In genomic region chr16:10398755-10399154, GRCm38 (mm10) we compare ENCODE assay signal across 20 mouse cellular contexts. TPM values are rescaled to one million over a fixed set of nuclear protein-coding genes. Genes with fewer than 3 reads are reported as not detected.
DNase-seq lines count a peak whose midpoint lies in the region; ATAC-seq and TF ChIP-seq lines count a peak whose summit lies in the region.
"Had no signal": no experiment of that assay in that cellular context is flagged by ENCODE, and none has a peak within 500 bp of the region (broad histone marks: within the 10 kb centered on the region; RNA-seq: fewer than 3 reads in every experiment).

No protein-coding gene starts in this region.

- H3K27me3 ChIP-seq in forebrain, embryonic 14.5 days (replicated peaks; ENCODE audit: control insufficient read depth, insufficient read depth, low read length) = 0 out of 2 replicates have a peak, but pooled peaks cover 4% of the 10 kb centered on the region
- no peaks in the 10 kb centered on the region for H3K27me3 ChIP-seq in forebrain, embryonic 16.5 days (replicated peaks; ENCODE audit: control insufficient read depth, insufficient read depth, low read length)
- no peaks in the 10 kb centered on the region for H3K27me3 ChIP-seq in hindbrain, postnatal 0 days (ENCODE audit: insufficient read depth, low read length)
- H3K27me3 ChIP-seq in hindbrain, embryonic 13.5 days = peaks cover 18% of the 10 kb centered on the region

- H3K4me2 ChIP-seq in forebrain, embryonic 14.5 days (ENCODE audit: low read length) = no peak overlapping the region
- no peak overlapping the region for H3K4me2 ChIP-seq in forebrain, embryonic 16.5 days (ENCODE audit: low read length)
- H3K4me2 ChIP-seq in hindbrain, postnatal 0 days (ENCODE audit: low read depth, low read length) = no peak overlapping the region
- H3K4me2 ChIP-seq in hindbrain, embryonic 13.5 days = no peak overlapping the region
- H3K4me2 ChIP-seq: embryonic facial prominence, embryonic 15.5 days; heart, embryonic 13.5 days; limb, embryonic 13.5 days; liver, embryonic 11.5 days had no signal

- H3K4me3 ChIP-seq in forebrain, embryonic 14.5 days (ENCODE audit: low read depth, low read length) = no peak overlapping the region
- H3K4me3 ChIP-seq in forebrain, embryonic 16.5 days (replicated peaks; ENCODE audit: low read length) = no peak overlapping the region
- H3K4me3 ChIP-seq in hindbrain, postnatal 0 days (ENCODE audit: low read length) = no peak overlapping the region
- no peak overlapping the region for H3K4me3 ChIP-seq in hindbrain, embryonic 13.5 days
- H3K4me3 ChIP-seq: embryonic facial prominence, embryonic 10.5 days; embryonic facial prominence, embryonic 15.5 days; heart, adult 2 months; heart, embryonic 13.5 days; layer of hippocampus, adult 2 months; limb, embryonic 13.5 days; megakaryocyte, embryonic 14.5 days had no signal

- no peak for DNase-seq in forebrain, embryonic 14.5 days (ENCODE audit: low spot score)
- DNase-seq in hindbrain, postnatal 0 days (ENCODE audit: low spot score) = no peak
- no peak for DNase-seq in right cerebral cortex, postnatal 36 days (ENCODE audit: low spot score in 2 of 2)
- DNase-seq: gastrocnemius, postnatal 25 days had no signal

- H3K36me3 ChIP-seq in forebrain, embryonic 14.5 days (ENCODE audit: control insufficient read depth, insufficient read depth, low read length) = no peaks in the 10 kb centered on the region
- H3K36me3 ChIP-seq in forebrain, embryonic 16.5 days (ENCODE audit: control insufficient read depth, insufficient read depth) = no peaks in the 10 kb centered on the region
- H3K36me3 ChIP-seq in hindbrain, postnatal 0 days (ENCODE audit: insufficient read depth, low read length) = no peaks in the 10 kb centered on the region
- H3K36me3 ChIP-seq in hindbrain, embryonic 13.5 days = no peaks in the 10 kb centered on the region
- H3K36me3 ChIP-seq: embryonic facial prominence, embryonic 10.5 days; embryonic facial prominence, embryonic 15.5 days; G1E; heart, embryonic 13.5 days; limb, embryonic 13.5 days had no signal

- H3K4me1 ChIP-seq in forebrain, embryonic 14.5 days (ENCODE audit: control insufficient read depth, insufficient read depth, low read length) = no peaks in the 10 kb centered on the region
- H3K4me1 ChIP-seq in forebrain, embryonic 16.5 days (replicated peaks; ENCODE audit: control insufficient read depth, insufficient read depth, low read length) = peaks cover 7% of the 10 kb centered on the region
- 0 out of 2 replicates have a peak, but pooled peaks cover 10% of the 10 kb centered on the region for H3K4me1 ChIP-seq in hindbrain, postnatal 0 days (ENCODE audit: insufficient read depth, low read length)
- H3K4me1 ChIP-seq in hindbrain, embryonic 13.5 days (replicated peaks) = peaks cover 8% of the 10 kb centered on the region

- H3K9ac ChIP-seq in forebrain, embryonic 14.5 days (ENCODE audit: low read length) = no peak overlapping the region
- no peak overlapping the region for H3K9ac ChIP-seq in forebrain, embryonic 16.5 days (replicated peaks; ENCODE audit: low read depth, low read length)
- H3K9ac ChIP-seq in hindbrain, postnatal 0 days (replicated peaks; ENCODE audit: low read length) = no peak overlapping the region
- H3K9ac ChIP-seq in hindbrain, embryonic 13.5 days = no peak overlapping the region
- H3K9ac ChIP-seq: embryonic facial prominence, embryonic 15.5 days; heart, embryonic 13.5 days; limb, embryonic 13.5 days had no signal

- no peak for TF ChIP-seq CTCF in hindbrain, postnatal 0 days (IDR thresholded peaks at IDR 0.05; ENCODE audit: low read depth)

- H3K9me3 ChIP-seq in forebrain, embryonic 14.5 days (replicated peaks; ENCODE audit: control insufficient read depth, low read length) = no peaks in the 10 kb centered on the region
- H3K9me3 ChIP-seq in forebrain, embryonic 16.5 days (ENCODE audit: control insufficient read depth, low read length) = no peaks in the 10 kb centered on the region
- no peaks in the 10 kb centered on the region for H3K9me3 ChIP-seq in hindbrain, postnatal 0 days (ENCODE audit: low read length)
- no peaks in the 10 kb centered on the region for H3K9me3 ChIP-seq in hindbrain, embryonic 13.5 days
- H3K9me3 ChIP-seq: embryonic facial prominence, embryonic 10.5 days; embryonic facial prominence, embryonic 15.5 days; G1E; heart, embryonic 13.5 days; limb, embryonic 13.5 days had no signal

- no peak overlapping the region for H3K27ac ChIP-seq in forebrain, embryonic 14.5 days (ENCODE audit: low read depth, low read length)
- H3K27ac ChIP-seq in forebrain, embryonic 16.5 days (ENCODE audit: low read length) = no peak overlapping the region
- no peak overlapping the region for H3K27ac ChIP-seq in hindbrain, postnatal 0 days
- no peak overlapping the region for H3K27ac ChIP-seq in hindbrain, embryonic 13.5 days
- H3K27ac ChIP-seq: embryonic facial prominence, embryonic 10.5 days; embryonic facial prominence, embryonic 15.5 days; heart, adult 2 months; heart, embryonic 13.5 days; layer of hippocampus, adult 2 months; limb, embryonic 13.5 days had no signal

- peak; percentile 29; the same call in 1 of the 2 replicates for ATAC-seq in forebrain, embryonic 14.5 days
- ATAC-seq in forebrain, embryonic 16.5 days = no peak
- ATAC-seq in hindbrain, postnatal 0 days = 0 out of 2 replicates have a peak, but pooled peaks have one; percentile 7
- ATAC-seq in hindbrain, embryonic 13.5 days (ENCODE audit: low FRiP score) = no peak
- peak; percentile 32; the same call in 1 of the 2 replicates for ATAC-seq in common myeloid progenitor, adult 5-6 weeks (replicated peaks; ENCODE audit: low read depth, poor library complexity, severe bottlenecking)
- 0 out of 2 replicates have a peak, but pooled peaks have one; percentile 10 for ATAC-seq in megakaryocyte-erythroid progenitor cell, adult 5-6 weeks (replicated peaks; ENCODE audit: low FRiP score, low TSS enrichment, poor library complexity, severe bottlenecking)

- WGBS in forebrain, embryonic 14.5 days = 75% methylated on average over 5 of the region's 5 CpGs
- 78% methylated on average over 5 of the region's 5 CpGs for WGBS in forebrain, embryonic 16.5 days
- 70% methylated on average over 5 of the region's 5 CpGs for WGBS in hindbrain, postnatal 0 days
- WGBS in hindbrain, embryonic 13.5 days = 73% methylated on average over 5 of the region's 5 CpGs

RNA-seq across cellular contexts. Expression of gene Tekt5, which starts 3.5 kb away (rescaled TPM):
- 2.7 and 2.9 TPM in 2 replicates for polyA plus RNA-seq in forebrain, embryonic 14.5 days (2014; fragmentation: Nextera tagmentation; extraction: Ambion mirVana)
- 2.5 and 4.1 TPM in 2 replicates for polyA plus RNA-seq in forebrain, embryonic 16.5 days (2015; fragmentation: Nextera tagmentation; extraction: Ambion mirVana)
- total RNA-seq in hindbrain, postnatal 0 days (2014; rRNA removed) = 8.6 and 10.2 TPM in 2 replicates
- polyA plus RNA-seq in hindbrain, postnatal 0 days (2015; fragmentation: Nextera tagmentation; extraction: Ambion mirVana) = 24.7 and 28.2 TPM in 2 replicates
- 5.4 and 6.0 TPM in 2 replicates for polyA plus RNA-seq in hindbrain, embryonic 13.5 days (2015; fragmentation: Nextera tagmentation; extraction: Ambion mirVana)
- not detected in 2 replicates for total RNA-seq in common myeloid progenitor, adult 5-6 weeks (2017)
- total RNA-seq in megakaryocyte-erythroid progenitor cell, adult 5-6 weeks (2014; fragmentation: Nextera tagmentation) = not detected in 2 replicates
- total RNA-seq in megakaryocyte-erythroid progenitor cell, adult 5-6 weeks (2017) = 0.19 TPM in 1 of 2 replicates, not detected in the other
- total RNA-seq: adrenal gland, adult 8-10 months; gastrocnemius, postnatal 25 days; heart, adult 2 months; hematopoietic stem cell, adult 5-6 weeks had no signal
- polyA plus RNA-seq: inflammation-experienced regulatory T-cells, adult 6 months; liver, embryonic 11.5 days had no signal

RNA-seq across cellular contexts. Expression of gene Nubp1, which starts 13.0 kb away (rescaled TPM):
- 40.7 and 49.4 TPM in 2 replicates for polyA plus RNA-seq in forebrain, embryonic 14.5 days (2014; fragmentation: Nextera tagmentation; extraction: Ambion mirVana)
- polyA plus RNA-seq in forebrain, embryonic 16.5 days (2015; fragmentation: Nextera tagmentation; extraction: Ambion mirVana) = 47.7 and 48.9 TPM in 2 replicates
- total RNA-seq in hindbrain, postnatal 0 days (2014; rRNA removed) = 29.0 and 41.7 TPM in 2 replicates
- polyA plus RNA-seq in hindbrain, postnatal 0 days (2015; fragmentation: Nextera tagmentation; extraction: Ambion mirVana) = 32.4 and 32.9 TPM in 2 replicates
- polyA plus RNA-seq in hindbrain, embryonic 13.5 days (2015; fragmentation: Nextera tagmentation; extraction: Ambion mirVana) = 45.3 and 49.2 TPM in 2 replicates
- 55.7 and 59.3 TPM in 2 replicates for total RNA-seq in common myeloid progenitor, adult 5-6 weeks (2017)
- 39.1 and 51.6 TPM in 2 replicates for total RNA-seq in megakaryocyte-erythroid progenitor cell, adult 5-6 weeks (2014; fragmentation: Nextera tagmentation)
- 46.8 and 51.8 TPM in 2 replicates for total RNA-seq in megakaryocyte-erythroid progenitor cell, adult 5-6 weeks (2017)

RNA-seq across cellular contexts. Expression of gene Tvp23a, which starts 48.4 kb away (rescaled TPM):
- 38.9 and 45.8 TPM in 2 replicates for polyA plus RNA-seq in forebrain, embryonic 14.5 days (2014; fragmentation: Nextera tagmentation; extraction: Ambion mirVana)
- polyA plus RNA-seq in forebrain, embryonic 16.5 days (2015; fragmentation: Nextera tagmentation; extraction: Ambion mirVana) = 60.3 and 60.6 TPM in 2 replicates
- total RNA-seq in hindbrain, postnatal 0 days (2014; rRNA removed) = 58.2 and 75.5 TPM in 2 replicates
- 36.9 and 38.5 TPM in 2 replicates for polyA plus RNA-seq in hindbrain, postnatal 0 days (2015; fragmentation: Nextera tagmentation; extraction: Ambion mirVana)
- 43.1 and 47.3 TPM in 2 replicates for polyA plus RNA-seq in hindbrain, embryonic 13.5 days (2015; fragmentation: Nextera tagmentation; extraction: Ambion mirVana)
- total RNA-seq in common myeloid progenitor, adult 5-6 weeks (2017) = 0.05 TPM in 1 of 2 replicates, not detected in the other
- total RNA-seq in megakaryocyte-erythroid progenitor cell, adult 5-6 weeks (2014; fragmentation: Nextera tagmentation) = not detected in 2 replicates
- total RNA-seq in megakaryocyte-erythroid progenitor cell, adult 5-6 weeks (2017) = 0.30 TPM in 1 of 2 replicates, not detected in the other
- total RNA-seq: hematopoietic stem cell, adult 5-6 weeks had no signal
- polyA plus RNA-seq: G1E had no signal

Comparison
In these comparisons a context has a peak if more than half of its experiments do, and no peak if none do; other contexts are left out.
1. ATAC-seq: peak in forebrain, embryonic 14.5 days (single experiment), hindbrain, postnatal 0 days (single experiment), common myeloid progenitor, adult 5-6 weeks (single experiment) and megakaryocyte-erythroid progenitor cell, adult 5-6 weeks (single experiment); none in forebrain, embryonic 16.5 days (single experiment) and hindbrain, embryonic 13.5 days (single experiment).